Mouse (Mus musculus): ENCODE measurements around the gene Nfkbib. TPM values are rescaled to one million over a fixed set of nuclear protein-coding genes. Genes with fewer than 3 reads are reported as not detected.

Nfkbib gene
- total RNA-seq, 2 experiments from 2014 or later, result 31.4 to 33.9 TPM

- no peak for DNase-seq (ENCODE audit: low spot score in 2 of 2)
These were observed 46.4 kb downstream of the Nfkbib start for GRCm38 (mm10) chr7:28720753-28721537.

GRCm38 (mm10) chr7:28719650-28720049, 47.7 kb downstream of the Nfkbib start:
- no peak for DNase-seq (ENCODE audit: low spot score in 2 of 2)

- no peak for DNase-seq (ENCODE audit: low spot score in 2 of 2)
These were observed 48.2 kb downstream of the Nfkbib start for GRCm38 (mm10) chr7:28719159-28719558.

- no peak for DNase-seq (ENCODE audit: low spot score in 2 of 2)
These were observed 49.6 kb downstream of the Nfkbib start for GRCm38 (mm10) chr7:28717726-28718125.

- no peak for DNase-seq (ENCODE audit: low spot score in 2 of 2)
These were observed 50.6 kb downstream of the Nfkbib start, which contains the start of gene Fbxo17 for GRCm38 (mm10) chr7:28716590-28717281. Gene Fbxo17 (plus strand): TSS chr7:28716804.

- DNase-seq (ENCODE audit: low spot score in 2 of 2), result no peak
These were observed 51.7 kb downstream of the Nfkbib start for GRCm38 (mm10) chr7:28715598-28715997.

- peak in 1 of 2 experiments; percentile 43 for DNase-seq (ENCODE audit: low spot score in 2 of 2)
These were observed 52.6 kb downstream of the Nfkbib start for GRCm38 (mm10) chr7:28714667-28715066.

GRCm38 (mm10) chr7:28710962-28711361, 56.4 kb downstream of the Nfkbib start:
- no peak for DNase-seq (ENCODE audit: low spot score in 2 of 2)

GRCm38 (mm10) chr7:28709454-28709853, 57.9 kb downstream of the Nfkbib start:
- no peak for DNase-seq (ENCODE audit: low spot score in 2 of 2)

Other genes starting within 250 kb of the Nfkbib start
- not detected for gene Ifnl3, start 244.7 kb downstream of the Nfkbib start, total RNA-seq (2021)
- not detected for gene Sycn, start 226.6 kb downstream of the Nfkbib start, total RNA-seq (2021)
- under 1 TPM; 0.33 to 0.62 TPM for gene Nccrp1, start 220.3 kb downstream of the Nfkbib start, total RNA-seq (2021)
- 10 to 100 TPM; 69.5 to 71.6 TPM for gene Samd4b, start 169.4 kb downstream of the Nfkbib start, total RNA-seq (2021)
- gene Pak4, start 169.3 kb downstream of the Nfkbib start, total RNA-seq (2021), result 10 to 100 TPM; 11.6 to 14.6 TPM
- gene Acp7, start 136.2 kb downstream of the Nfkbib start, total RNA-seq (2021), result 1 to 10 TPM; 1.0 to 1.9 TPM
- 10 to 100 TPM; 14.5 to 15.7 TPM for gene Fbxo27, start 74.7 kb downstream of the Nfkbib start, total RNA-seq (2021)
- gene Fbxo17, start 50.7 kb downstream of the Nfkbib start, total RNA-seq (2021), result under 1 TPM; 0.88 to 0.97 TPM
- gene Mrps12, start 25.7 kb downstream of the Nfkbib start, total RNA-seq (2021), result 10 to 100 TPM; 55.4 to 66.9 TPM
- 10 to 100 TPM; 14.4 to 15.0 TPM for gene Sars2, start 25.5 kb downstream of the Nfkbib start, total RNA-seq (2021)
- gene Ccer2, start 11.3 kb downstream of the Nfkbib start, total RNA-seq (2021), result under 1 TPM in 1 of 2 experiments, not detected in 1; 0.41 TPM
- 100 to 1,000 TPM; 325 to 336 TPM for gene Sirt2, start 777 bp downstream of the Nfkbib start, total RNA-seq (2021)
- gene Rinl, start 21.5 kb upstream of the Nfkbib start, total RNA-seq (2021), result 1 to 10 TPM; 2.9 to 3.3 TPM
- 100 to 1,000 TPM; 379 to 416 TPM for gene Hnrnpl, start 41.0 kb upstream of the Nfkbib start, total RNA-seq (2021)
- gene Ech1, start 57.7 kb upstream of the Nfkbib start, total RNA-seq (2021), result 10 to 100 TPM; 58.2 to 61.2 TPM
- 1 to 10 TPM; 3.9 to 4.2 TPM for gene Lgals4, start 66.3 kb upstream of the Nfkbib start, total RNA-seq (2021)
- not detected for gene Lgals7, start 96.3 kb upstream of the Nfkbib start, total RNA-seq (2021)
- gene Capn12, start 113.9 kb upstream of the Nfkbib start, total RNA-seq (2021), result 1 to 10 TPM in 1 of 2 experiments, under 1 TPM in 1; 0.67 to 1.3 TPM
- 100 to 1,000 TPM; 123 to 132 TPM for gene Actn4, start 194.8 kb upstream of the Nfkbib start, total RNA-seq (2021)
- gene Eif3k, start 214.4 kb upstream of the Nfkbib start, total RNA-seq (2021), result 100 to 1,000 TPM; 159 to 164 TPM
- 1 to 10 TPM; 2.7 to 4.1 TPM for gene Map4k1, start 214.5 kb upstream of the Nfkbib start, total RNA-seq (2021)

Data from layer of hippocampus, postnatal 14 days (tissue).